Mouse (Mus musculus) CH12.LX (cell line): Measurements from ENCODE around the gene Mxra8. TPM values are rescaled to one million over a fixed set of nuclear protein-coding genes. Genes with fewer than 3 reads are reported as not detected.

Source experiments
- DNase-seq: peaks from one replicate; pipeline ENCODE4 v3.0.0-alpha.2; 2013; ENCODE audit errors: extremely low read depth
- H3K27ac ChIP-seq: 2 replicates; pipeline ENCODE4 v1.5.1; 2012; ENCODE audit warnings: low read depth, mild to moderate bottlenecking, control low read depth, moderate library complexity; ENCODE audit not compliant: insufficient read depth
- H3K27me3 ChIP-seq: replicated peaks from 2 replicates; pipeline ENCODE3; 2012; ENCODE audit warnings: inconsistent platforms
- H3K36me3 ChIP-seq, 2 experiments: replicated peaks in 1 of 2; 2 replicates each; pipeline versions ENCODE3 to v1.6.1; 2012; ENCODE audit warnings: inconsistent platforms in 1 of 2, low read length in 1 of 2, mild to moderate bottlenecking in 1 of 2, mixed read lengths in 1 of 2, moderate library complexity in 1 of 2; ENCODE audit not compliant: control insufficient read depth in 1 of 2, insufficient read depth in 1 of 2
- H3K4me1 ChIP-seq, 2 experiments: 2 replicates each; pipeline ENCODE4 v1.6.1; 2012; ENCODE audit warnings: inconsistent platforms in 1 of 2, moderate library complexity in 1 of 2; ENCODE audit not compliant: insufficient read depth in 2 of 2, control insufficient read depth in 1 of 2
- H3K4me2 ChIP-seq: 2 replicates; pipeline ENCODE4 v1.6.1; 2012; ENCODE audit warnings: low read depth, mild to moderate bottlenecking, control low read depth; ENCODE audit not compliant: poor library complexity, insufficient read depth, severe bottlenecking
- H3K4me3 ChIP-seq, 3 experiments: fragments of 150-350 bp in 1 of 3; sonication (generic) in 1 of 3; replicated peaks in 1 of 3; 2 replicates each; pipeline versions ENCODE3 to v1.5.1; 2011 to 2012; ENCODE audit warnings: low read depth in 2 of 3, low read length in 2 of 3, mild to moderate bottlenecking in 2 of 3, moderate library complexity in 2 of 3, control low read depth in 1 of 3, improper control_type of control experiment in 1 of 3, inconsistent platforms in 1 of 3, mixed read lengths in 1 of 3; ENCODE audit not compliant: poor library complexity in 1 of 3
- H3K79me2 ChIP-seq: replicated peaks from 2 replicates; pipeline ENCODE4 v1.6.1; 2012; ENCODE audit warnings: mild to moderate bottlenecking, moderate library complexity; ENCODE audit not compliant: control insufficient read depth, poor library complexity, insufficient read depth, severe bottlenecking; ENCODE audit errors: extremely low read depth
- H3K9ac ChIP-seq: 2 replicates; pipeline ENCODE4 v1.6.1; 2012; ENCODE audit warnings: low read depth, mild to moderate bottlenecking, control low read depth, moderate library complexity; ENCODE audit not compliant: insufficient read depth
- H3K9me3 ChIP-seq: replicated peaks from 2 replicates; pipeline ENCODE3; 2012; ENCODE audit warnings: low read length, inconsistent platforms, mixed read lengths
- CHD2 ChIP-seq: IDR thresholded peaks from 2 replicates; pipeline ENCODE4 v1.6.1; 2011; ENCODE audit warnings: low read length, improper control_type of control experiment
- CTCF ChIP-seq, 2 experiments: IDR thresholded peaks in 1 of 2; conservative IDR thresholded peaks in 1 of 2; 2 replicates each; pipeline ENCODE4 v1.5.1; 2011 to 2012; ENCODE audit warnings: low read depth in 2 of 2, low read length in 2 of 2, improper control_type of control experiment in 1 of 2, inconsistent platforms in 1 of 2, mild to moderate bottlenecking in 1 of 2, moderate library complexity in 1 of 2
- E2F4 ChIP-seq: IDR thresholded peaks from 2 replicates; pipeline ENCODE4 v1.6.1; 2011; ENCODE audit warnings: low read depth, low read length, improper control_type of control experiment; ENCODE audit not compliant: insufficient replicate concordance
- ELF1 ChIP-seq: IDR thresholded peaks from 2 replicates; pipeline ENCODE4 v1.6.1; 2014; ENCODE audit warnings: low read depth, mild to moderate bottlenecking, inconsistent platforms, low read length, improper control_type of control experiment
- EP300 ChIP-seq: IDR thresholded peaks from 2 replicates; pipeline ENCODE4 v1.6.1; 2011; ENCODE audit warnings: low read length, improper control_type of control experiment
- ETS1 ChIP-seq: conservative IDR thresholded peaks from 2 replicates; pipeline ENCODE4 v1.6.1; 2012; ENCODE audit warnings: low read depth, mild to moderate bottlenecking, inconsistent platforms, low read length, improper control_type of control experiment, moderate library complexity
- GABPA ChIP-seq: IDR thresholded peaks from 2 replicates; pipeline ENCODE4 v1.6.1; 2012; ENCODE audit warnings: low read depth, low read length, improper control_type of control experiment, inconsistent platforms; ENCODE audit not compliant: insufficient replicate concordance
- IRF4 ChIP-seq: IDR thresholded peaks from 2 replicates; pipeline ENCODE4 v1.6.1; 2014; ENCODE audit warnings: low read depth, mild to moderate bottlenecking, inconsistent platforms, low read length, improper control_type of control experiment
- JUN ChIP-seq: IDR thresholded peaks from 2 replicates; pipeline ENCODE4 v1.6.1; 2011; ENCODE audit warnings: low read depth, mild to moderate bottlenecking, low read length, improper control_type of control experiment, moderate library complexity; ENCODE audit not compliant: insufficient read depth
- JUND ChIP-seq: conservative IDR thresholded peaks from 2 replicates; pipeline ENCODE4 v1.6.1; 2011; ENCODE audit warnings: low read depth, low read length, improper control_type of control experiment
- KAT2A ChIP-seq: IDR thresholded peaks from 2 replicates; pipeline ENCODE4 v1.6.1; 2012; ENCODE audit warnings: low read length, improper control_type of control experiment, inconsistent platforms; ENCODE audit not compliant: insufficient replicate concordance
- MAX ChIP-seq: IDR thresholded peaks from 2 replicates; pipeline ENCODE4 v1.6.1; 2011; ENCODE audit warnings: low read length, improper control_type of control experiment
- MAZ ChIP-seq: IDR thresholded peaks from 2 replicates; pipeline ENCODE4 v1.6.1; 2012; ENCODE audit warnings: low read depth, mild to moderate bottlenecking, inconsistent platforms, low read length, improper control_type of control experiment, moderate library complexity
- MEF2A ChIP-seq: IDR thresholded peaks from 2 replicates; pipeline ENCODE4 v1.6.1; 2014; ENCODE audit warnings: low read depth, mild to moderate bottlenecking, inconsistent platforms, low read length, improper control_type of control experiment, borderline replicate concordance
- MXI1 ChIP-seq: IDR thresholded peaks from 2 replicates; pipeline ENCODE4 v1.6.1; 2011; ENCODE audit warnings: mild to moderate bottlenecking, low read depth, low read length, improper control_type of control experiment
- MYC ChIP-seq: IDR thresholded peaks from 2 replicates; pipeline ENCODE4 v1.6.1; 2011; ENCODE audit warnings: low read depth, mild to moderate bottlenecking, improper control_type of control experiment, low read length
- NRF1 ChIP-seq: IDR thresholded peaks from 2 replicates; pipeline ENCODE4 v1.6.1; 2014; ENCODE audit warnings: low read depth, mild to moderate bottlenecking, inconsistent platforms, low read length, improper control_type of control experiment, moderate library complexity
- PAX5 ChIP-seq: IDR thresholded peaks from 2 replicates; pipeline ENCODE4 v1.6.1; 2012; ENCODE audit warnings: low read length, inconsistent platforms, mixed read lengths
- POLR2A ChIP-seq: IDR thresholded peaks from 2 replicates; pipeline ENCODE4 v1.6.1; 2011; ENCODE audit warnings: low read depth, mild to moderate bottlenecking, improper control_type of control experiment, low read length
- POLR2AphosphoS2 ChIP-seq: IDR thresholded peaks from 2 replicates; pipeline ENCODE4 v1.6.1; 2011; ENCODE audit warnings: low read depth, low read length, improper control_type of control experiment
- RAD21 ChIP-seq: IDR thresholded peaks from 2 replicates; pipeline ENCODE4 v1.6.1; 2011; ENCODE audit warnings: low read depth, mild to moderate bottlenecking, low read length, improper control_type of control experiment, moderate library complexity
- RCOR1 ChIP-seq: conservative IDR thresholded peaks from 2 replicates; pipeline ENCODE4 v1.6.1; 2012; ENCODE audit warnings: low read depth, mild to moderate bottlenecking, inconsistent platforms, low read length, improper control_type of control experiment
- SIN3A ChIP-seq: IDR thresholded peaks from 2 replicates; pipeline ENCODE4 v1.6.1; 2012; ENCODE audit warnings: low read length, improper control_type of control experiment, inconsistent platforms
- SMC3 ChIP-seq: IDR thresholded peaks from 2 replicates; pipeline ENCODE4 v1.6.1; 2011; ENCODE audit warnings: low read depth, low read length, improper control_type of control experiment
- USF1 ChIP-seq: IDR thresholded peaks from 2 replicates; pipeline ENCODE4 v1.6.1; 2014; ENCODE audit warnings: low read depth, mild to moderate bottlenecking, inconsistent platforms, low read length, improper control_type of control experiment
- USF2 ChIP-seq: conservative IDR thresholded peaks from 2 replicates; pipeline ENCODE4 v1.6.1; 2011; ENCODE audit warnings: low read depth, low read length, improper control_type of control experiment
- ZC3H11A ChIP-seq: IDR thresholded peaks from 2 replicates; pipeline ENCODE4 v1.6.1; 2012; ENCODE audit warnings: low read depth, mild to moderate bottlenecking, inconsistent platforms, low read length, improper control_type of control experiment
- ZNF384 ChIP-seq: IDR thresholded peaks from 2 replicates; pipeline ENCODE4 v1.6.1; 2012; ENCODE audit warnings: low read depth, low read length, improper control_type of control experiment, inconsistent platforms
- dilution Hi-C: fragments of 300-500 bp; cut with MboI; formaldehyde crosslinking; loops from 2 replicates; pipeline ENCODE4 v1.14.3; 2020; ENCODE audit warnings: low sequenced_read_pairs; ENCODE audit not compliant: extremely low pct_unique_long_range_greater_than_20kb, extremely low pct_ligation_motif_present
- in situ Hi-C: fragments of 300-500 bp; cut with MboI; formaldehyde crosslinking; loops from 3 replicates; pipeline ENCODE4 v1.14.3; 2019; ENCODE audit warnings: low sequenced_read_pairs, low pct_ligation_motif_present, low pct_unique_long_range_greater_than_20kb, mixed read lengths
- polyA plus RNA-seq: library from polyadenylated mRNA; unstranded; fragments of >175 nt; gene quantifications from 2 replicates; pipeline ENCODE4 v1.2.1, GENCODE M21; 2012; ENCODE audit warnings: low read depth; ENCODE audit not compliant: insufficient read length
- total RNA-seq, 2 experiments: library from RNA; depleted of rRNA; stranded (reverse); fragments of 300-350 nt in 1 of 2; fragments of >200 nt in 1 of 2; gene quantifications; 2 replicates each; pipeline ENCODE4 v1.2.3; 2012 to 2014

The Mxra8 gene
- total and polyA plus RNA-seq, 3 experiments = 8.8 to 24.0 (median 12.4) TPM

DNA sequence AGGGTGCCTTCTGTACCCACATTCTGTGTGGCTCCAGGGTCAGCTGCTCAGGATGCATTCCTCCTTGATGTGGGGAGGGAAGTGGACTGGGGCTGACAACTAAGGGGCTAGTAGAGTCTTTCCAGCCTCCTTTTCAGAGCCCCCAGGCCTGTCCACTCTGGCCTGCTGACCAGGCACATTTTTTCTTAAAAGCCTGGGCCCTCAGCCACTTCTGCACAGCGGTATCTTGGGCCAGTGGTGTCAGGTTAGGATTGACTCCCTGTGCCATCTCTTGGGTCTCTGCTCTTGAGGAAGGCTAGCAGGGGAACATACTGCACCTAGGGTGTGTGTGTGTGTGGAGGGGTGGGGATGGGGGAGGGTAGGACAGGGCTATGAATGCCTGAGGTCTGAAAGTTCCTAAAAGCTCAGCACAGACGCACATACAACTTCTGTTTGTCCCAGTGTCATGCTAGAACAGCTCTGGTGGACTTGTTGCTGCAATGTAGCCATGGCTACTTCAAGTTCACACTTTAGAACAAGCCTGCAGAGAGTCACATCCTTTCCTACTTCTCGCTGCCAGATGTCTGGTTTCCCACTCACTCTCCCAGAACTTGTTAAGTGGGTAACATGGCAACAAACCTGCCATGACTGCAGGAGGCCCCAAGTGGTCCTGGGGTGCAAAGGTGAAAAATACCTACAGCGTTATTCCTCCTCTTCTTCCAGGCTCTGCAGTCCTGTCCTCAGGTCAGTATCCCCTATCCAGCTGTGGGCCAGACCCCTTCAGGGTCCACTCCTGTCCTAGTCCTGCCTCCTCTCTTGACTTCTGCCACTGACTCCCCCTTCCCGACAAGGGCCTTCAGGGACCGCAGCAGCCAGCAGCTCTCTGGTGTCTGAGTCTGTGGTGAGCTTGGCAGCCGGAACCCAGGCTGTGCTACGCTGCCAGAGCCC lies 859 bp downstream of the Mxra8 start:
- DNase-seq = no peak
- Histone ChIP-seq H3K27me3 (no peaks in the 10 kb centered on the region), H3K9ac (peak overlapping the region; percentile 71)
- no peak for TF ChIP-seq POLR2A
- no peak for TF ChIP-seq CHD2
- TF ChIP-seq, all 38 proteins: peak for 0
- Histone ChIP-seq H3K27ac (peak overlapping the region; percentile 65; the same call in 1 of the 2 replicates), H3K36me3 (peaks cover 17 to 23% of the 10 kb centered on the region in 2 experiments), H3K79me2 (no peaks in the 10 kb centered on the region), H3K4me1 (peaks cover 18 to 28% of the 10 kb centered on the region in 2 experiments), H3K9me3 (peaks cover 3% of the 10 kb centered on the region), H3K4me2 (peak overlapping the region; percentile 90), H3K4me3 (peak overlapping the region; percentile 43 to 76 (median 68))
- in situ Hi-C loops (no loop called here), dilution Hi-C loops (no loop called here)

GRCm38 (mm10) chr4:155841003-155841454 lies 1.5 kb downstream of the Mxra8 start:
- peak overlapping the region; percentile 71; the same call in 1 of the 2 replicates for H3K9ac ChIP-seq
- dilution Hi-C loops (no loop called here), in situ Hi-C loops (no loop called here)
- peaks cover 3% of the 10 kb centered on the region for H3K9me3 ChIP-seq
- H3K27me3 ChIP-seq = no peaks in the 10 kb centered on the region
- H3K79me2 ChIP-seq = no peaks in the 10 kb centered on the region
- TF ChIP-seq ELF1 (no peak), SMC3 (peak; percentile 23), IRF4 (no peak), ZNF384 (no peak), MAZ (0 out of 2 replicates have a peak, but pooled peaks have one; percentile 23), RCOR1 (no peak), CTCF (conservative IDR thresholded peaks at IDR 0.05 in 1 of 2, IDR thresholded peaks at IDR 0.05 in 1 of 2; ENCODE audit: low read depth in 2 of 2, low read length in 2 of 2) (peak in 1 of 2 experiments; percentile 53; a peak in 2 of 4 replicates), E2F4 (no peak), MXI1 (no peak; the same call in 1 of the 2 replicates), USF1 (no peak), MEF2A (no peak), RAD21 (no peak; the same call in 1 of the 2 replicates), JUND (no peak), ZC3H11A (no peak), ETS1 (no peak), MYC (no peak), JUN (no peak), PAX5 (no peak), USF2 (no peak), NRF1 (no peak), EP300 (no peak), POLR2AphosphoS2 (no peak), KAT2A (no peak), CHD2 (no peak), GABPA (no peak), SIN3A (no peak), MAX (no peak)
- no peak for DNase-seq
- H3K4me2 ChIP-seq = peak overlapping the region; percentile 90
- peaks cover 18 to 28% of the 10 kb centered on the region in 2 experiments for H3K4me1 ChIP-seq
- H3K27ac ChIP-seq = no peak overlapping the region
- H3K36me3 ChIP-seq = peaks cover 17 to 23% of the 10 kb centered on the region in 2 experiments
- peak overlapping the region in 1 of 3 experiments; percentile 76 for H3K4me3 ChIP-seq
